Mouse (Mus musculus): Measurements from ENCODE around the gene Krt24. TPM values are rescaled to one million over a fixed set of nuclear protein-coding genes. Genes with fewer than 3 reads are reported as not detected.

Krt24 gene
- polyA plus RNA-seq (2014; fragmentation: Nextera tagmentation; extraction: Ambion mirVana): not detected in 2 replicates

GRCm38 (mm10) chr11:99284833-99285312, at the start of gene Krt24:
Gene Krt24 (minus strand): TSS chr11:99285262.
- no peak within 1 kb of the TSS for H3K4me3 ChIP-seq (ENCODE audit: low read depth, low read length)
- H3K4me1 ChIP-seq (ENCODE audit: control insufficient read depth, insufficient read depth, low read length): no peaks in the 10 kb centered on the region
- no peak for DNase-seq (ENCODE audit: low spot score)
- H3K27me3 ChIP-seq (ENCODE audit: control insufficient read depth, insufficient read depth, low read length): no peaks in the 10 kb centered on the region
- no peaks in the 10 kb centered on the region for H3K36me3 ChIP-seq (ENCODE audit: control insufficient read depth, insufficient read depth, low read length)
- no peak within 1 kb of the TSS for H3K9ac ChIP-seq (ENCODE audit: low read length)
- no peaks in the 10 kb centered on the region for H3K9me3 ChIP-seq (ENCODE audit: control insufficient read depth, low read length)
- H3K4me2 ChIP-seq (ENCODE audit: low read depth): no peak within 1 kb of the TSS
- no peak within 1 kb of the TSS for H3K27ac ChIP-seq (ENCODE audit: low read depth, low read length)
- ATAC-seq (ENCODE audit: insufficient read depth, low FRiP score, low TSS enrichment): no peak
- 54% methylated on average over 11 of the region's 11 CpGs for WGBS

- H3K9ac ChIP-seq (ENCODE audit: low read length): no peak overlapping the region
- no peaks in the 10 kb centered on the region for H3K9me3 ChIP-seq (ENCODE audit: control insufficient read depth, low read length)
- H3K4me2 ChIP-seq (ENCODE audit: low read depth): no peak overlapping the region
- no peaks in the 10 kb centered on the region for H3K4me1 ChIP-seq (ENCODE audit: control insufficient read depth, insufficient read depth, low read length)
- no peaks in the 10 kb centered on the region for H3K36me3 ChIP-seq (ENCODE audit: control insufficient read depth, insufficient read depth, low read length)
- H3K4me3 ChIP-seq (ENCODE audit: low read depth, low read length): no peak overlapping the region
- DNase-seq (ENCODE audit: low spot score): no peak
- H3K27ac ChIP-seq (ENCODE audit: low read depth, low read length): no peak overlapping the region
- ATAC-seq (ENCODE audit: insufficient read depth, low FRiP score, low TSS enrichment): no peak
- no peaks in the 10 kb centered on the region for H3K27me3 ChIP-seq (ENCODE audit: control insufficient read depth, insufficient read depth, low read length)
- WGBS: 75% methylated on average over 13 of the region's 13 CpGs
These were observed 48.4 kb upstream of the Krt24 start for GRCm38 (mm10) chr11:99333426-99333825.

- DNase-seq (ENCODE audit: low spot score): no peak
- Histone ChIP-seq H3K27ac (ENCODE audit: low read depth, low read length) (no peak overlapping the region), H3K9ac (ENCODE audit: low read length) (no peak overlapping the region), H3K27me3 (ENCODE audit: control insufficient read depth, insufficient read depth, low read length) (no peaks in the 10 kb centered on the region), H3K4me3 (ENCODE audit: low read depth, low read length) (no peak overlapping the region), H3K9me3 (ENCODE audit: control insufficient read depth, low read length) (no peaks in the 10 kb centered on the region), H3K4me1 (ENCODE audit: control insufficient read depth, insufficient read depth, low read length) (no peaks in the 10 kb centered on the region), H3K4me2 (ENCODE audit: low read depth) (no peak overlapping the region), H3K36me3 (ENCODE audit: control insufficient read depth, insufficient read depth, low read length) (no peaks in the 10 kb centered on the region)
- 67% methylated on average over 2 of the region's 2 CpGs for WGBS
- ATAC-seq (ENCODE audit: insufficient read depth, low FRiP score, low TSS enrichment): no peak
These were observed 44.6 kb upstream of the Krt24 start for GRCm38 (mm10) chr11:99329655-99330054.

- no peak within 1 kb of the TSS for H3K4me2 ChIP-seq (ENCODE audit: low read depth)
- no peak within 1 kb of the TSS for H3K27ac ChIP-seq (ENCODE audit: low read depth, low read length)
- 95% methylated on average over 11 of the region's 11 CpGs for WGBS
- DNase-seq (ENCODE audit: low spot score) (no peak), ATAC-seq (ENCODE audit: insufficient read depth, low FRiP score, low TSS enrichment) (no peak)
- H3K4me3 ChIP-seq (ENCODE audit: low read depth, low read length): no peak within 1 kb of the TSS
- H3K27me3 ChIP-seq (ENCODE audit: control insufficient read depth, insufficient read depth, low read length): no peaks in the 10 kb centered on the region
- no peaks in the 10 kb centered on the region for H3K36me3 ChIP-seq (ENCODE audit: control insufficient read depth, insufficient read depth, low read length)
- no peak within 1 kb of the TSS for H3K9ac ChIP-seq (ENCODE audit: low read length)
- no peaks in the 10 kb centered on the region for H3K4me1 ChIP-seq (ENCODE audit: control insufficient read depth, insufficient read depth, low read length)
- H3K9me3 ChIP-seq (ENCODE audit: control insufficient read depth, low read length): no peaks in the 10 kb centered on the region
These were observed 37.8 kb upstream of the Krt24 start, which contains the start of gene Krt25 for GRCm38 (mm10) chr11:99322851-99323250. Gene Krt25 (minus strand): TSS chr11:99322951.

- H3K9me3 ChIP-seq (ENCODE audit: control insufficient read depth, low read length): no peaks in the 10 kb centered on the region
- no peaks in the 10 kb centered on the region for H3K4me1 ChIP-seq (ENCODE audit: control insufficient read depth, insufficient read depth, low read length)
- no peak for DNase-seq (ENCODE audit: low spot score)
- H3K9ac ChIP-seq (ENCODE audit: low read length): no peak overlapping the region
- no peaks in the 10 kb centered on the region for H3K36me3 ChIP-seq (ENCODE audit: control insufficient read depth, insufficient read depth, low read length)
- WGBS: 90% methylated on average over 14 of the region's 14 CpGs
- ATAC-seq (ENCODE audit: insufficient read depth, low FRiP score, low TSS enrichment): no peak
- H3K27me3 ChIP-seq (ENCODE audit: control insufficient read depth, insufficient read depth, low read length): no peaks in the 10 kb centered on the region
- no peak overlapping the region for H3K27ac ChIP-seq (ENCODE audit: low read depth, low read length)
- H3K4me2 ChIP-seq (ENCODE audit: low read depth): no peak overlapping the region
- no peak overlapping the region for H3K4me3 ChIP-seq (ENCODE audit: low read depth, low read length)
These were observed 36.0 kb upstream of the Krt24 start for GRCm38 (mm10) chr11:99321094-99321493.

- DNase-seq (ENCODE audit: low spot score): no peak
- no peaks in the 10 kb centered on the region for H3K4me1 ChIP-seq (ENCODE audit: control insufficient read depth, insufficient read depth, low read length)
- no peak overlapping the region for H3K9ac ChIP-seq (ENCODE audit: low read length)
- no peak overlapping the region for H3K4me3 ChIP-seq (ENCODE audit: low read depth, low read length)
- H3K36me3 ChIP-seq (ENCODE audit: control insufficient read depth, insufficient read depth, low read length): no peaks in the 10 kb centered on the region
- WGBS: 82% methylated on average over 9 of the region's 9 CpGs
- ATAC-seq (ENCODE audit: insufficient read depth, low FRiP score, low TSS enrichment): no peak
- no peak overlapping the region for H3K27ac ChIP-seq (ENCODE audit: low read depth, low read length)
- H3K4me2 ChIP-seq (ENCODE audit: low read depth): no peak overlapping the region
- H3K9me3 ChIP-seq (ENCODE audit: control insufficient read depth, low read length): no peaks in the 10 kb centered on the region
- H3K27me3 ChIP-seq (ENCODE audit: control insufficient read depth, insufficient read depth, low read length): no peaks in the 10 kb centered on the region
These were observed 34.1 kb upstream of the Krt24 start for GRCm38 (mm10) chr11:99319127-99319526.

GRCm38 (mm10) chr11:99316543-99316942, 31.5 kb upstream of the Krt24 start:
- no peak overlapping the region for H3K4me3 ChIP-seq (ENCODE audit: low read depth, low read length)
- H3K9ac ChIP-seq (ENCODE audit: low read length): no peak overlapping the region
- H3K4me2 ChIP-seq (ENCODE audit: low read depth): no peak overlapping the region
- H3K27ac ChIP-seq (ENCODE audit: low read depth, low read length): no peak overlapping the region
- DNase-seq (ENCODE audit: low spot score) (no peak), ATAC-seq (ENCODE audit: insufficient read depth, low FRiP score, low TSS enrichment) (no peak)
- H3K4me1 ChIP-seq (ENCODE audit: control insufficient read depth, insufficient read depth, low read length): no peaks in the 10 kb centered on the region
- H3K36me3 ChIP-seq (ENCODE audit: control insufficient read depth, insufficient read depth, low read length): no peaks in the 10 kb centered on the region
- 63% methylated on average over 8 of the region's 8 CpGs for WGBS
- H3K27me3 ChIP-seq (ENCODE audit: control insufficient read depth, insufficient read depth, low read length): no peaks in the 10 kb centered on the region
- no peaks in the 10 kb centered on the region for H3K9me3 ChIP-seq (ENCODE audit: control insufficient read depth, low read length)

- H3K4me1 ChIP-seq (ENCODE audit: control insufficient read depth, insufficient read depth, low read length): no peaks in the 10 kb centered on the region
- no peak for ATAC-seq (ENCODE audit: insufficient read depth, low FRiP score, low TSS enrichment)
- no peaks in the 10 kb centered on the region for H3K9me3 ChIP-seq (ENCODE audit: control insufficient read depth, low read length)
- H3K9ac ChIP-seq (ENCODE audit: low read length): no peak overlapping the region
- H3K4me3 ChIP-seq (ENCODE audit: low read depth, low read length): no peak overlapping the region
- no peak overlapping the region for H3K4me2 ChIP-seq (ENCODE audit: low read depth)
- DNase-seq (ENCODE audit: low spot score): no peak
- 82% methylated on average over 2 of the region's 2 CpGs for WGBS
- H3K27ac ChIP-seq (ENCODE audit: low read depth, low read length): no peak overlapping the region
- no peaks in the 10 kb centered on the region for H3K36me3 ChIP-seq (ENCODE audit: control insufficient read depth, insufficient read depth, low read length)
- no peaks in the 10 kb centered on the region for H3K27me3 ChIP-seq (ENCODE audit: control insufficient read depth, insufficient read depth, low read length)
These were observed 29.5 kb upstream of the Krt24 start for GRCm38 (mm10) chr11:99314594-99314993.

- no peak overlapping the region for H3K4me2 ChIP-seq (ENCODE audit: low read depth)
- no peaks in the 10 kb centered on the region for H3K9me3 ChIP-seq (ENCODE audit: control insufficient read depth, low read length)
- no peak overlapping the region for H3K4me3 ChIP-seq (ENCODE audit: low read depth, low read length)
- no peak overlapping the region for H3K27ac ChIP-seq (ENCODE audit: low read depth, low read length)
- no peaks in the 10 kb centered on the region for H3K36me3 ChIP-seq (ENCODE audit: control insufficient read depth, insufficient read depth, low read length)
- no peaks in the 10 kb centered on the region for H3K4me1 ChIP-seq (ENCODE audit: control insufficient read depth, insufficient read depth, low read length)
- ATAC-seq (ENCODE audit: insufficient read depth, low FRiP score, low TSS enrichment) (no peak), DNase-seq (ENCODE audit: low spot score) (peak; percentile 25)
- H3K9ac ChIP-seq (ENCODE audit: low read length): no peak overlapping the region
- no peaks in the 10 kb centered on the region for H3K27me3 ChIP-seq (ENCODE audit: control insufficient read depth, insufficient read depth, low read length)
- 89% methylated on average over 1 of the region's 1 CpGs for WGBS
These were observed 25.8 kb upstream of the Krt24 start for GRCm38 (mm10) chr11:99310882-99311281.
